Mouse (Mus musculus) cortical plate, adult 2 months (tissue): ENCODE results near the gene Rora.

Experiments
- CTCF ChIP-seq: fragments of 200-500 bp; IDR thresholded peaks from 2 replicates; pipeline ENCODE4 v1.5.1; 2011; ENCODE audit warnings: mild to moderate bottlenecking, control low read depth, low read length; ENCODE audit not compliant: insufficient read depth; ENCODE audit errors: extremely low read depth
- POLR2A ChIP-seq: fragments of 200-500 bp; IDR thresholded peaks from 2 replicates; pipeline ENCODE4 v1.6.1; 2011; ENCODE audit warnings: mild to moderate bottlenecking, low read length, control low read depth; ENCODE audit not compliant: insufficient read depth; ENCODE audit errors: extremely low read depth

- TF ChIP-seq CTCF (no peak), POLR2A (no peak)
These were observed 350.9 kb downstream of the Rora start for GRCm38 (mm10) chr9:69004514-69004913.
